Mouse (Mus musculus) heart, embryonic 16.5 days (tissue): Measurements from ENCODE around the gene Lgals9. TPM values are rescaled to one million over a fixed set of nuclear protein-coding genes. Genes with fewer than 3 reads are reported as not detected.

ENCODE experiments used
- ATAC-seq: fragments of 200-750 bp; cut with Nextera tagmentation; replicated peaks from 2 replicates; pipeline ENCODE4 v1.8.0; 2017; ENCODE audit warnings: moderate number of reproducible peaks; ENCODE audit not compliant: insufficient read depth, low FRiP score; ENCODE audit errors: extremely low read depth
- H3K27ac ChIP-seq: fragments of 300-500 bp; sonication (generic); 2 replicates; pipeline ENCODE4 v1.5.1; 2014; ENCODE audit warnings: mild to moderate bottlenecking, low read length, control low read depth, moderate library complexity
- H3K27me3 ChIP-seq: fragments of 300-500 bp; sonication (generic); 2 replicates; pipeline ENCODE4 v1.6.1; 2014; ENCODE audit warnings: low read length, mixed read lengths; ENCODE audit not compliant: control insufficient read depth, insufficient read depth
- H3K36me3 ChIP-seq: fragments of 300-500 bp; sonication (generic); 2 replicates; pipeline ENCODE4 v1.6.1; 2014; ENCODE audit not compliant: control insufficient read depth, insufficient read depth
- H3K4me1 ChIP-seq: fragments of 300-500 bp; sonication (generic); 2 replicates; pipeline ENCODE4 v1.6.1; 2014; ENCODE audit warnings: low read length, mixed read lengths; ENCODE audit not compliant: control insufficient read depth, insufficient read depth
- H3K4me2 ChIP-seq: fragments of 300-500 bp; sonication (generic); 2 replicates; pipeline ENCODE4 v1.6.1; 2014; ENCODE audit warnings: low read depth, mild to moderate bottlenecking, control low read depth, low read length
- H3K4me3 ChIP-seq: fragments of 300-500 bp; sonication (generic); 2 replicates; pipeline ENCODE4 v1.5.1; 2014; ENCODE audit warnings: mild to moderate bottlenecking, control low read depth, low read length
- H3K9ac ChIP-seq: fragments of 300-500 bp; sonication (generic); 2 replicates; pipeline ENCODE4 v1.6.1; 2014; ENCODE audit warnings: low read length, control low read depth
- H3K9me3 ChIP-seq: fragments of 300-500 bp; sonication (generic); replicated peaks from 2 replicates; pipeline ENCODE4 v1.6.1; 2016; ENCODE audit warnings: low read length; ENCODE audit not compliant: control insufficient read depth
- WGBS: fragments of 180-500 bp; shearing (Covaris S2); extraction: QIAGEN DNeasy Blood & Tissue Kit; methylation state at CpG from one replicate; pipeline ENCODE4 v1.1.7; 2014; 5-methylcytosine and 5-hydroxymethylcytosine counted together
- polyA plus RNA-seq: library from polyadenylated mRNA; unstranded; fragments of >200 nt; fragmentation: Nextera tagmentation; extraction: Ambion mirVana; gene quantifications from 2 replicates; pipeline ENCODE4 v1.2.1, GENCODE M21; 2015

The Lgals9 gene
- polyA plus RNA-seq, 1 experiment from 2014 or later, result 105 TPM

GRCm38 (mm10) chr11:78972811-78973351 is 11.9 kb downstream of the Lgals9 start:
- WGBS, result 52% methylated on average over 8 of the region's 8 CpGs
- Histone ChIP-seq H3K4me3 (no peak overlapping the region), H3K27me3 (no peaks in the 10 kb centered on the region), H3K9ac (no peak overlapping the region), H3K4me1 (no peaks in the 10 kb centered on the region), H3K36me3 (no peaks in the 10 kb centered on the region; the same call in 1 of the 2 replicates), H3K4me2 (no peak overlapping the region), H3K27ac (no peak overlapping the region), H3K9me3 (no peaks in the 10 kb centered on the region)
- ATAC-seq, result no peak

GRCm38 (mm10) chr11:78972328-78972727 is 12.4 kb downstream of the Lgals9 start:
- WGBS, result 64% methylated on average over 6 of the region's 6 CpGs
- Histone ChIP-seq H3K4me2 (no peak overlapping the region), H3K27ac (no peak overlapping the region), H3K27me3 (no peaks in the 10 kb centered on the region), H3K4me1 (no peaks in the 10 kb centered on the region), H3K9me3 (no peaks in the 10 kb centered on the region), H3K9ac (no peak overlapping the region), H3K36me3 (no peaks in the 10 kb centered on the region; the same call in 1 of the 2 replicates), H3K4me3 (no peak overlapping the region)
- no peak for ATAC-seq

GRCm38 (mm10) chr11:78971746-78972145 is 13.0 kb downstream of the Lgals9 start:
- Histone ChIP-seq H3K4me3 (no peak overlapping the region), H3K9me3 (no peaks in the 10 kb centered on the region), H3K27ac (no peak overlapping the region), H3K4me2 (no peak overlapping the region), H3K36me3 (no peaks in the 10 kb centered on the region; the same call in 1 of the 2 replicates), H3K4me1 (no peaks in the 10 kb centered on the region), H3K27me3 (no peaks in the 10 kb centered on the region), H3K9ac (no peak overlapping the region)
- no peak for ATAC-seq
- WGBS, result 98% methylated on average over 3 of the region's 3 CpGs

GRCm38 (mm10) chr11:78971096-78971495 is 13.7 kb downstream of the Lgals9 start:
- no peak for ATAC-seq
- H3K4me3 ChIP-seq, result no peak overlapping the region
- 83% methylated on average over 8 of the region's 8 CpGs for WGBS
- no peaks in the 10 kb centered on the region; the same call in 1 of the 2 replicates for H3K36me3 ChIP-seq
- no peaks in the 10 kb centered on the region for H3K9me3 ChIP-seq
- no peaks in the 10 kb centered on the region for H3K4me1 ChIP-seq
- no peak overlapping the region for H3K4me2 ChIP-seq
- H3K27me3 ChIP-seq, result no peaks in the 10 kb centered on the region
- no peak overlapping the region for H3K9ac ChIP-seq
- no peak overlapping the region for H3K27ac ChIP-seq

- H3K4me2 ChIP-seq, result no peak overlapping the region
- H3K9me3 ChIP-seq, result no peaks in the 10 kb centered on the region
- no peaks in the 10 kb centered on the region for H3K4me1 ChIP-seq
- no peaks in the 10 kb centered on the region for H3K36me3 ChIP-seq
- H3K9ac ChIP-seq, result no peak overlapping the region
- no peak overlapping the region for H3K27ac ChIP-seq
- no peaks in the 10 kb centered on the region for H3K27me3 ChIP-seq
- WGBS, result 67% methylated on average over 4 of the region's 4 CpGs
- no peak for ATAC-seq
- H3K4me3 ChIP-seq, result no peak overlapping the region
Observed at GRCm38 (mm10) chr11:78968121-78968520, 16.6 kb downstream of the Lgals9 start.

- Histone ChIP-seq H3K36me3 (no peaks in the 10 kb centered on the region), H3K27me3 (no peaks in the 10 kb centered on the region), H3K4me2 (no peak overlapping the region), H3K9ac (no peak overlapping the region), H3K9me3 (no peaks in the 10 kb centered on the region), H3K4me1 (no peaks in the 10 kb centered on the region), H3K4me3 (no peak overlapping the region), H3K27ac (no peak overlapping the region)
- ATAC-seq, result no peak; the same call in 1 of the 2 replicates
- 26% methylated on average over 4 of the region's 4 CpGs for WGBS
Observed at GRCm38 (mm10) chr11:78967371-78967770, 17.4 kb downstream of the Lgals9 start.

GRCm38 (mm10) chr11:78961221-78961620 is 23.5 kb downstream of the Lgals9 start:
- Histone ChIP-seq H3K4me1 (no peaks in the 10 kb centered on the region), H3K9ac (no peak overlapping the region), H3K36me3 (no peaks in the 10 kb centered on the region), H3K4me3 (no peak overlapping the region), H3K27ac (no peak overlapping the region), H3K4me2 (no peak overlapping the region), H3K27me3 (0 out of 2 replicates have a peak, but pooled peaks cover 2% of the 10 kb centered on the region), H3K9me3 (no peaks in the 10 kb centered on the region)
- ATAC-seq, result no peak
- WGBS, result 48% methylated on average over 5 of the region's 5 CpGs

GRCm38 (mm10) chr11:78959841-78960520 is 24.8 kb downstream of the Lgals9 start:
- H3K4me3 ChIP-seq, result no peak overlapping the region
- WGBS, result 68% methylated on average over 5 of the region's 5 CpGs
- H3K9ac ChIP-seq, result no peak overlapping the region
- no peak overlapping the region for H3K4me2 ChIP-seq
- H3K27me3 ChIP-seq, result 0 out of 2 replicates have a peak, but pooled peaks cover 2% of the 10 kb centered on the region
- H3K4me1 ChIP-seq, result no peaks in the 10 kb centered on the region
- H3K9me3 ChIP-seq, result no peaks in the 10 kb centered on the region
- H3K36me3 ChIP-seq, result no peaks in the 10 kb centered on the region
- no peak for ATAC-seq
- no peak overlapping the region for H3K27ac ChIP-seq

- H3K4me3 ChIP-seq, result no peak overlapping the region
- no peaks in the 10 kb centered on the region for H3K9me3 ChIP-seq
- WGBS, result 43% methylated on average over 8 of the region's 8 CpGs
- H3K4me2 ChIP-seq, result no peak overlapping the region
- 0 out of 2 replicates have a peak, but pooled peaks cover 2% of the 10 kb centered on the region for H3K27me3 ChIP-seq
- H3K9ac ChIP-seq, result no peak overlapping the region
- no peak for ATAC-seq
- H3K27ac ChIP-seq, result no peak overlapping the region
- no peaks in the 10 kb centered on the region for H3K36me3 ChIP-seq
- no peaks in the 10 kb centered on the region for H3K4me1 ChIP-seq
Observed at GRCm38 (mm10) chr11:78959367-78959766, 25.4 kb downstream of the Lgals9 start.
